Mouse (Mus musculus): ENCODE measurements at regions not wholly inside any gene's neighbourhood (a gene's known extent, or its start where the extent isn't known, plus 50 kb on each side); places are given as distances from the start of the nearest gene placed in this dataset.

DNA sequence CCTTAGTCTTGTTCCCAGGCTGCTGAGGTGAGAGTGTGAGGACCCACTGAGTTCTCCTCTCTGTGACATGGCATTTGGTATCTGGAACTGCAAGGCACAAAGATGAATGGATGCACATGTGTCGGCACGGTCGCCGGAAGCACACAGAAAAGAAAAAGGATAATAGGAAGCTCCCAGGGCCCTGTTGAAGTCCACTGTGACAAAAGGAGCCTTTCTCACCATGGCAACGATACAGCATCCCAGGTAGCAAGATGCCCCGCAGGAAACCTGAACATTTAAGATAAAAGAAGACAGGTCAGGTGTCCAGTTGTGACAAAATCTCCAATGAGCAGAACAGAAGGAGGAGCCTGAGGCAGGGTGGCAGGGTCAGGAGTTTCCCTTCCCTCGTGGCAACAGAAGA lies 87.5 kb downstream of the Hs3st3b1 start:
- DNase-seq (ENCODE audit: extremely low read depth, low read depth, low spot score) = no peak
- peaks cover 5% of the 10 kb centered on the region for H3K4me1 ChIP-seq (ENCODE audit: control insufficient read depth, insufficient read depth, low read length)
- no peak overlapping the region for H3K27ac ChIP-seq (replicated peaks; ENCODE audit: insufficient read depth, low read depth, low read length)
- no peak overlapping the region for H3K9ac ChIP-seq (ENCODE audit: low read depth, low read length)
- H3K27me3 ChIP-seq (ENCODE audit: control insufficient read depth, insufficient read depth, low read length) = no peaks in the 10 kb centered on the region
- H3K79me2 ChIP-seq (ENCODE audit: control insufficient read depth, insufficient read depth, low read length) = no peaks in the 10 kb centered on the region
- no peak overlapping the region for H3K4me3 ChIP-seq (ENCODE audit: insufficient read depth, low read depth, low read length)
- no peaks in the 10 kb centered on the region for H3K36me3 ChIP-seq (ENCODE audit: control insufficient read depth, insufficient read depth, low read length)
- WGBS = 88% methylated on average over 7 of the region's 7 CpGs
- TF ChIP-seq POLR2A (IDR thresholded peaks at IDR 0.05; ENCODE audit: extremely low read depth, insufficient read depth, low read length) (no peak), CTCF (IDR thresholded peaks at IDR 0.05; ENCODE audit: low read depth, low read length) (no peak)
